23 mouse cellular contexts compared by ENCODE assay signal in genomic region chr17:83690418-83690817, GRCm38 (mm10). TPM values are rescaled to one million over a fixed set of nuclear protein-coding genes. Genes with fewer than 3 reads are reported as not detected.
A peak's percentile ranks its signal among the peaks of the same experiment; 100 is the strongest.
DNase-seq lines count a peak whose midpoint lies in the region; ATAC-seq and TF ChIP-seq lines count a peak whose summit lies in the region.
"Had no signal": no experiment of that assay in that cellular context is flagged by ENCODE, and none has a peak within 500 bp of the region (broad histone marks: within the 10 kb centered on the region; RNA-seq: fewer than 3 reads in every experiment).

No protein-coding gene starts in this region.

- no peak overlapping the region for H3K4me2 ChIP-seq in kidney, embryonic 15.5 days
- H3K4me2 ChIP-seq: forebrain, embryonic 12.5 days; neural tube, embryonic 15.5 days; stomach, embryonic 15.5 days had no signal

- no peaks in the 10 kb centered on the region for H3K36me3 ChIP-seq in thymus, adult 2 months (ENCODE audit: control insufficient read depth, insufficient read depth, low read length)
- H3K36me3 ChIP-seq in kidney, embryonic 15.5 days, result no peaks in the 10 kb centered on the region
- H3K36me3 ChIP-seq: embryonic facial prominence, embryonic 10.5 days; forebrain, embryonic 12.5 days; neural tube, embryonic 15.5 days; stomach, embryonic 15.5 days had no signal

- H3K9ac ChIP-seq in kidney, embryonic 15.5 days, result no peak overlapping the region
- H3K9ac ChIP-seq: forebrain, embryonic 12.5 days; neural tube, embryonic 15.5 days; stomach, embryonic 15.5 days had no signal

- DNase-seq in thymus, adult 2 months, result peak; percentile 39
- DNase-seq in thymus, adult 18-20 months, result no peak
- peak; percentile 53 for DNase-seq in T-cell, adult 2 months (ENCODE audit: low spot score)
- no peak for DNase-seq in kidney, adult 11 months
- no peak for DNase-seq in layer of hippocampus, postnatal 14 days (ENCODE audit: low spot score in 2 of 2)
- DNase-seq: adrenal gland, adult 2 months; cerebellum, adult 8-10 months; gastrocnemius, adult 2 months; kidney, adult 8-10 months; kidney, postnatal 36 days; layer of hippocampus, adult 9-11 months; lung, adult 18-20 months; lung, postnatal 14 days had no signal

- no peak overlapping the region for H3K27ac ChIP-seq in thymus, adult 2 months (ENCODE audit: control insufficient read depth, insufficient read depth, low read length)
- no peak overlapping the region for H3K27ac ChIP-seq in kidney, embryonic 15.5 days
- H3K27ac ChIP-seq: embryonic facial prominence, embryonic 10.5 days; forebrain, embryonic 12.5 days; gastrocnemius, adult 2 months; neural tube, embryonic 15.5 days; stomach, embryonic 15.5 days had no signal

- 92% methylated on average over 2 of the region's 2 CpGs for WGBS in thymus, adult 2 months
- 77% methylated on average over 2 of the region's 2 CpGs for WGBS in kidney, embryonic 15.5 days

- H3K4me3 ChIP-seq in thymus, adult 2 months (ENCODE audit: control insufficient read depth, insufficient read depth, low read length), result no peak overlapping the region
- H3K4me3 ChIP-seq in kidney, embryonic 15.5 days (replicated peaks), result no peak overlapping the region
- H3K4me3 ChIP-seq: embryonic facial prominence, embryonic 10.5 days; forebrain, embryonic 12.5 days; gastrocnemius, adult 2 months; megakaryocyte, embryonic 14.5 days; neural tube, embryonic 15.5 days; stomach, embryonic 15.5 days had no signal

- H3K27me3 ChIP-seq in thymus, adult 2 months (ENCODE audit: control insufficient read depth, insufficient read depth, low read length), result no peaks in the 10 kb centered on the region
- H3K27me3 ChIP-seq in kidney, embryonic 15.5 days, result no peaks in the 10 kb centered on the region
- H3K27me3 ChIP-seq: forebrain, embryonic 12.5 days; megakaryocyte, embryonic 14.5 days; neural tube, embryonic 15.5 days; stomach, embryonic 15.5 days had no signal

- H3K9me3 ChIP-seq in kidney, embryonic 15.5 days (replicated peaks), result no peaks in the 10 kb centered on the region
- H3K9me3 ChIP-seq: forebrain, embryonic 12.5 days; neural tube, embryonic 15.5 days; stomach, embryonic 15.5 days had no signal

- peaks cover 3% of the 10 kb centered on the region; the same call in 1 of the 2 replicates for H3K4me1 ChIP-seq in thymus, adult 2 months (replicated peaks; ENCODE audit: control insufficient read depth, insufficient read depth, low read length)
- peaks cover 7% of the 10 kb centered on the region; the same call in 1 of the 2 replicates for H3K4me1 ChIP-seq in kidney, embryonic 15.5 days
- H3K4me1 ChIP-seq: forebrain, embryonic 12.5 days; neural tube, embryonic 15.5 days; stomach, embryonic 15.5 days had no signal

- no peak for TF ChIP-seq CTCF in thymus, adult 2 months (IDR thresholded peaks at IDR 0.05; ENCODE audit: borderline replicate concordance, control insufficient read depth, extremely low read depth, insufficient read depth, low read length, poor library complexity)

- TF ChIP-seq POLR2A in thymus, adult 2 months (IDR thresholded peaks at IDR 0.05; ENCODE audit: control insufficient read depth, extremely low read depth, insufficient read depth, low read length, poor library complexity), result no peak

- 0 out of 2 replicates have a peak, but pooled peaks have one; percentile 8 for ATAC-seq in megakaryocyte-erythroid progenitor cell, adult 5-6 weeks (replicated peaks; ENCODE audit: low FRiP score, low TSS enrichment, poor library complexity, severe bottlenecking)
- ATAC-seq in kidney, embryonic 15.5 days (replicated peaks; ENCODE audit: low FRiP score), result no peak
- ATAC-seq: midbrain, embryonic 16.5 days had no signal

RNA-seq across cellular contexts. Expression of gene Mta3, which starts 15.5 kb away (rescaled TPM):
- polyA plus RNA-seq in thymus, adult 2 months (2012; rRNA removed), result 44.5 and 59.9 TPM in 2 replicates
- total RNA-seq in megakaryocyte-erythroid progenitor cell, adult 5-6 weeks (2014; fragmentation: Nextera tagmentation), result 76.4 and 86.3 TPM in 2 replicates
- total RNA-seq in megakaryocyte-erythroid progenitor cell, adult 5-6 weeks (2017), result 68.2 and 77.5 TPM in 2 replicates
- 39.9 and 45.9 TPM in 2 replicates for polyA plus RNA-seq in kidney, embryonic 15.5 days (2015; fragmentation: Nextera tagmentation; extraction: Ambion mirVana)
- 10 to 100 TPM; 64.6 to 66.5 TPM for total RNA-seq in layer of hippocampus, postnatal 14 days (2021)

RNA-seq across cellular contexts. Expression of gene Kcng3, which starts 58.7 kb away (rescaled TPM):
- polyA plus RNA-seq in thymus, adult 2 months (2012; rRNA removed), result 0.13 and 0.27 TPM in 2 replicates
- total RNA-seq in megakaryocyte-erythroid progenitor cell, adult 5-6 weeks (2014; fragmentation: Nextera tagmentation), result 0.17 TPM in 1 of 2 replicates, not detected in the other
- 0.23 TPM in 1 of 2 replicates, not detected in the other for total RNA-seq in megakaryocyte-erythroid progenitor cell, adult 5-6 weeks (2017)
- polyA plus RNA-seq in kidney, embryonic 15.5 days (2015; fragmentation: Nextera tagmentation; extraction: Ambion mirVana), result 0.05 TPM in 1 of 2 replicates, not detected in the other
- 1 to 10 TPM; 5.9 to 6.1 TPM for total RNA-seq in layer of hippocampus, postnatal 14 days (2021)
- total RNA-seq: gastrocnemius, adult 2 months had no signal
- polyA plus RNA-seq: embryonic facial prominence, embryonic 10.5 days; forebrain, embryonic 12.5 days; heart, embryonic 16.5 days; limb, embryonic 11.5 days had no signal

Comparison
In these comparisons a context has a peak if more than half of its experiments do, and no peak if none do; other contexts are left out.
1. DNase-seq: peak in thymus, adult 2 months (single experiment) and T-cell, adult 2 months (single experiment); none in thymus, adult 18-20 months (0 of 2), kidney, adult 11 months (single experiment) and layer of hippocampus, postnatal 14 days (0 of 2).
2. RNA of gene Kcng3, which starts 58.7 kb away (total RNA-seq): 5.9 to 6.1 TPM in layer of hippocampus, postnatal 14 days; 0.17 to 0.23 TPM in megakaryocyte-erythroid progenitor cell, adult 5-6 weeks; every median in the first group is over 4 times any median in the second.